Mouse (Mus musculus) testis, adult 2 months (tissue): ENCODE measurements at regions not wholly inside any gene's neighbourhood (a gene's known extent, or its start where the extent isn't known, plus 50 kb on each side); places are given as distances from the start of the nearest gene placed in this dataset.

Source experiments
- CTCF ChIP-seq: fragments of 200-500 bp; IDR thresholded peaks from 2 replicates; pipeline ENCODE4 v1.5.1; 2012; ENCODE audit warnings: low read depth, mild to moderate bottlenecking, inconsistent platforms, low read length, moderate library complexity; ENCODE audit not compliant: control insufficient read depth, insufficient read depth, insufficient replicate concordance
- POLR2A ChIP-seq: fragments of 200-500 bp; IDR thresholded peaks from 2 replicates; pipeline ENCODE4 v1.6.1; 2012; ENCODE audit warnings: low read depth, mild to moderate bottlenecking, inconsistent platforms, low read length, moderate library complexity; ENCODE audit not compliant: control insufficient read depth

DNA sequence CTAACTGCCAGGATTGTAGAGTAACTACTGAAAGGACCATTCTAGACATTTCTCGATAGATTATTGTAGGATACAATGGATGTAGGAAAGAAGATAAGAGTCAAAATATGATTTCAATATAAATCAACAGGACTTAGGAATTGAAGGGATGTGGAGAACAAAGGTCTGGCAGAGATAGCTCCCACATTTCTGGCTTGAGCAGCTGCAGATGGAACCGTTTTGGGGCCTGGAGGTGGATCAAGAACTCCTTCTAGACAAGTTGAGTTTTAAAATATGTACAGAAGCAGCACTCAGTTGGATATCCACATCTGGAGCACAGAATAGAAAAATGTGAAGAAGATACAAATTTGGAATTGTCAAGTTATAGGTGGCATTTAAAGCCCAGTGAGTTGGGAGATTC is 901.9 kb upstream of the Gm7489 start:
- TF ChIP-seq CTCF (no peak), POLR2A (no peak)
